Mouse (Mus musculus) heart, postnatal 0 days (tissue): ENCODE measurements at regions not wholly inside any gene's neighbourhood (a gene's known extent, or its start where the extent isn't known, plus 50 kb on each side); places are given as distances from the start of the nearest gene placed in this dataset.

Source experiments
- CTCF ChIP-seq: IDR thresholded peaks from 2 replicates; pipeline ENCODE4 v1.5.1; 2016; ENCODE audit warnings: antibody characterized with exemption, control low read depth, low read depth
- EP300 ChIP-seq: IDR thresholded peaks from 2 replicates; pipeline ENCODE4 v1.6.1; 2016; ENCODE audit warnings: antibody characterized with exemption, low read depth

- TF ChIP-seq CTCF: no peak
- TF ChIP-seq EP300: no peak
Observed at GRCm38 (mm10) chr11:55810685-55811084, 202.7 kb upstream of the Glra1 start.
